Mouse (Mus musculus): ENCODE results near the gene Mat1a. TPM values are rescaled to one million over a fixed set of nuclear protein-coding genes. Genes with fewer than 3 reads are reported as not detected.

Mat1a gene
- 0.05 and 0.06 TPM in 2 replicates for polyA plus RNA-seq (2015; fragmentation: Nextera tagmentation; extraction: Ambion mirVana)

DNA sequence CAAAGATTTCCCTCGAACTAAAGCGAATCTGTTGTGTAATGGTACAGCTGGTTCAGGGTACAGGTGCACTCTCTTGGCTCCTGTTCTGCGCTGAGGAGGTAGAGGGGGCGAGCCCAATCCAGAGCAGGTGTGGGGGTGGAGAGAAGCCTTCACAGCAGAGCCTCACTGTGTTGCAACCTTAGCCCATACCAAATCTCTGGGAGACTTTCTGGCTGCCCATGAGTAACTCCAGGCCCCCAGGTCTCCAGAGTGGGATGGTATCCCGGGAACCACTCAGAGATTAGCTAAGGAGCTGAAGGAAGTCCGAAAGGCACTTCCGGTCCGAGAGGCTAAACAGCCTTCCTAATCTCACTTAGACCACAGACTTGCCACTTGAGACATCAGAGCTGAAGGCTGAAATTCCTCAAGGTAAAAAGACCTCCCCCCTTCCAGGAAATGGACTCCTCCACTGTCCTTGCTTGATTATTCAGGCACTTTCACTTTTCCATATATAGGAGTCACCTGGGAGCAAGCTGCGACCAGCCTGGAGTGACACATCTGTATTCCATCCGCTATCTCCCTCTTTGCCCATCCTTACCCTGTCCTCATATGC, at the start of gene Mat1a:
Gene Mat1a, plus strand, starts transcription at position 183 of the 592 bp plus-strand sequence.
- no peak for ATAC-seq (replicated peaks)
- no peaks in the 10 kb centered on the region for H3K9me3 ChIP-seq
- H3K4me1 ChIP-seq = no peaks in the 10 kb centered on the region
- no peak within 1 kb of the TSS for H3K27ac ChIP-seq
- 72% methylated on average over 10 of the region's 10 CpGs for WGBS
- no peak within 1 kb of the TSS for H3K4me3 ChIP-seq
- no peak within 1 kb of the TSS for H3K4me2 ChIP-seq
- H3K9ac ChIP-seq = no peak within 1 kb of the TSS
- no peaks in the 10 kb centered on the region for H3K36me3 ChIP-seq (replicated peaks)
- no peaks in the 10 kb centered on the region for H3K27me3 ChIP-seq (replicated peaks)

DNA sequence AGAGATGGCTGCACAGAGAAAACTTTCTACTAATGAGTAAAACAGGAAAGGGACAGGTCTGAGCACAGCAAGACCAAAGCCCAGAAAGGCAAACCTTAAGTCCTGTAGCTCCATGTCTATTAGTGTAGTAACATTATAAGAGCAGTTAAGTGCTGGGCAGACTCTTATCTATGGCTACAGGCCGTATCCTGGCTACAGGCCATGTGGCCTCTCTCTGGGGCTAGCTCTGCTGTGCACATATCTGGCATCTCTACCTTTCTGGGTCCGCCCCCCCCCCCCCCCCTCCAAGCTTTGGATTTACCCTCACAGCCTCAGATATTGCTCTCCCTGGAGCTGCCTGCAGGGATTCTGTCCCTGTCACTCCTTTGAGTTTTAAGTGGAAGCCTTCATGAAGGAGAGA, 39.7 kb upstream of the Mat1a start:
- WGBS = 55% methylated on average over 2 of the region's 2 CpGs
- no peak overlapping the region for H3K4me2 ChIP-seq
- H3K27ac ChIP-seq = no peak overlapping the region
- no peak overlapping the region for H3K4me3 ChIP-seq
- no peaks in the 10 kb centered on the region for H3K4me1 ChIP-seq
- H3K9me3 ChIP-seq = no peaks in the 10 kb centered on the region
- 0 out of 2 replicates have a peak, but pooled peaks have one; percentile 33 for ATAC-seq (replicated peaks)
- no peaks in the 10 kb centered on the region for H3K36me3 ChIP-seq (replicated peaks)
- H3K27me3 ChIP-seq (replicated peaks) = no peaks in the 10 kb centered on the region
- no peak overlapping the region for H3K9ac ChIP-seq

DNA sequence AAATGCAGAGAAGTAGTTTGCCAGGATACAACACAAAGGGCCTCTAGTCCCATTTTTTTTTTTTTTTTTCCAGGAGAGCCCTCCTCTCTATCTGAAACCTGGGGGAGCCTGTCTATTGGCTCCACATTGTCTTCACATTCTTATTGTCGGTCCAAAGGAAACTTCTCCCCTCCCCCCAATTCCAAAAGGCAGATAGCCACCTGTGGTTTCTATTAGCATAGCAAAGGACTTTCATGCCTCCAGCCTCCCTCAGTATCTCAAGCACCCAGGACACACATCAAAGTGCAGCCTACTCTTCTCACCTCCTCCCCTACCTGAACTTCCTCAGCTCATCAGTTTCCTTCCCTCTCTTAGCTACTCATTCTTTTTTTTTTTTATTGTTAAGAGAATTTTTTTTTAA, 38.4 kb upstream of the Mat1a start:
- WGBS = 13% methylated on average over 1 of the region's 1 CpGs
- H3K9ac ChIP-seq = no peak overlapping the region
- H3K27ac ChIP-seq = no peak overlapping the region
- no peak overlapping the region for H3K4me2 ChIP-seq
- H3K27me3 ChIP-seq (replicated peaks) = no peaks in the 10 kb centered on the region
- ATAC-seq (replicated peaks) = no peak
- no peaks in the 10 kb centered on the region for H3K4me1 ChIP-seq
- H3K9me3 ChIP-seq = no peaks in the 10 kb centered on the region
- H3K4me3 ChIP-seq = no peak overlapping the region
- H3K36me3 ChIP-seq (replicated peaks) = no peaks in the 10 kb centered on the region

DNA sequence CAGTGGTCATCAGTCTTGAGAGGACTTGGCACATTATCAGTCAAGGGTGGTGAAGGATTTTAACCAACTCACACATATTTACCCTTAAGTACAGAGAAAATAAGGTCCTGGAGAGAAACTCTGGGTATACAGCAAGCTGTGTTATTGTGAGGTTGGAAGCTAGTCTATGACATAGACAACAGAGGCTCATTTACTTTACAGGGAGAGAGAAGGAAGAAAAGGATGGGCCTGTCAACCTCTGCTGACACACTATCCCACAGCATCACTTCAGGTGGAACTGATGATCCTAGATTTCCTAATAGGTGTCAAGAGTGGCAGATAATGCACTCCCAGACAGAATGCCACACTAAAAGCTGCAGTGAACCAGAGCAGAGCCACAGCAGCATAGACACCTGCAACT, 35.7 kb upstream of the Mat1a start, which contains the start of gene Dydc2:
Gene Dydc2, minus strand, starts transcription at position 101 of the 400 bp plus-strand sequence.
- Histone ChIP-seq H3K9ac (no peak within 1 kb of the TSS), H3K27me3 (replicated peaks) (no peaks in the 10 kb centered on the region), H3K9me3 (no peaks in the 10 kb centered on the region), H3K4me1 (peaks cover 6% of the 10 kb centered on the region; the same call in 1 of the 2 replicates), H3K4me2 (no peak within 1 kb of the TSS), H3K27ac (no peak within 1 kb of the TSS), H3K4me3 (no peak within 1 kb of the TSS), H3K36me3 (replicated peaks) (no peaks in the 10 kb centered on the region)
- no peak for ATAC-seq (replicated peaks)

DNA sequence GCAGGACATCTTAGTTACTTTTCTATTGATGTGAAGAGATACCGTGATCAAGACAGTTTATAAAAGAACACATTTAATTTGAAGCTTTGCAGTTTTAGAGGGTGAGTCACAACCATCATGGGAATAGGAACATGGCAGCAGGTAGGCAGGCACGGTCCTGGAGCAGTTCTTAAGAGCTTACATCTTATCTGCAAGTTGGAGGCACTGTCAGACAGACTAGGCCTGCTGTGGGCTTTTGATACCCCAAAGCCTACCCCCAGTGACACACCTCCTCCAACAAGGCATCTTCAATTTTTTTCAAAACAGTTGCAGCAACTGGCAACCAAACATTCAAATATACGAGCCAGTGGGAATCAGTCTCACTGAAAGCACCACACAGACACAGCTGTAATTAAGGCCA, 34.5 kb upstream of the Mat1a start:
- Histone ChIP-seq H3K27me3 (replicated peaks) (no peaks in the 10 kb centered on the region), H3K9me3 (no peaks in the 10 kb centered on the region), H3K36me3 (replicated peaks) (no peaks in the 10 kb centered on the region), H3K9ac (no peak overlapping the region), H3K4me2 (no peak overlapping the region), H3K4me3 (no peak overlapping the region), H3K4me1 (peaks cover 6% of the 10 kb centered on the region; the same call in 1 of the 2 replicates), H3K27ac (no peak overlapping the region)
- 81% methylated on average over 3 of the region's 3 CpGs for WGBS
- ATAC-seq (replicated peaks) = no peak

DNA sequence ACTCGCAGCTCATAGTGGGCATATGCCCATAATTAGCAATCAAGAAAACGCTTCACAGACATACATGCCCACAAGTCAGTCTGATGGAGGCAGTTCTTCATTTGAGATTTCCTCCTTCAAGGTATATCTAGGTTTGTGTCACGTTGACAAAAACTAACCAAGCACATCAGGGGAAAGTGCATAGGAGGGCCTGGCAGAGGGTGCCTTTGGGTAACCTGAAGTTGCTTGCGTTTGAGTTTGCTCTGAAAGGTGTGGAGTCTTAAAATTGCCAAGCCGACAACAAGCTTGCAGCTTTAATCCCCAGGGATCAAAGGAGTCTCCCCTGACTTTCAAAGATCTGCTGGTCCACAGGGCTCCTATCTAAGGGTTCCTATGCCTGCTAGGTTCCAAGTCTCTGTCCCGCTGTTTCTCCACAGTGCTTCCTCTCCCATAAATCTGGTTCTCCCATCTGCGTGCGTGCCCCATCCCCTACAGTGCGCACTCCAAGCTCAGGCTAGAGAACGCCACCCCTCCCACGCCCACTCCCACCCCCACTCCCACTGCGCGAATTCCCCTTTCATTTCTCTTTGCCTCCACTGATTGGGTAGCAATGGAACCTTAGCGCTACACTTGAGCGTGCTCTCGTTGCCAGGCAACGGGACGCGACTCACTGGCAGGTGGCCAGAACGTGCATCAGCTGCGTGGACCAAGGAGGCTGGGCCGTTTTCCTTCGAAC, 32.4 kb upstream of the Mat1a start, which contains the start of gene Dydc1:
Gene Dydc1, plus strand, starts transcription at position 683 of the 715 bp plus-strand sequence.
- no peak within 1 kb of the TSS for H3K27ac ChIP-seq

DNA sequence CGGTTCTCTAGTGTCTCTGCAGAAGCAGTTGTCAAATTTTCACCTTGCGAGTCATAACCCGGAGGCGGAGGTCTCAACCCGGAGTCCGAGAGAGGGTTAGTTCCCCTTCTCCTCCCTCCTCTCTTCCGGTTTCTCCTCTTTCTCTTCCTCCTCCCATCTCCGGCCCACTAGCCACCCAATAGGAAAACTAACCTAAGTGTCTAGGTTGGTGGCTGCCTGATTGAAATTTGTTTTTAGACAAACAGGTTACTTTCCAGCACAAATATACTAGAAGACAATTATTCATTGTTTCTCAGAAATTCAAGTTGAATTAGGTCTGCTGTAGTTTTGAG, 31.9 kb upstream of the Mat1a start:
- WGBS = 1% methylated on average over 8 of the region's 8 CpGs

More for the DNA sequence above, 32.4 kb upstream of the Mat1a start, which contains the start of gene Dydc1:
- Histone ChIP-seq H3K36me3 (replicated peaks) (no peaks in the 10 kb centered on the region), H3K4me3 (peak within 1 kb of the TSS; percentile 45), H3K4me1 (peaks cover 6% of the 10 kb centered on the region; the same call in 1 of the 2 replicates), H3K9ac (peak within 1 kb of the TSS; percentile 38), H3K27me3 (replicated peaks) (no peaks in the 10 kb centered on the region), H3K4me2 (peak within 1 kb of the TSS; percentile 84), H3K9me3 (no peaks in the 10 kb centered on the region)
- 12% methylated on average over 23 of the region's 23 CpGs for WGBS
- peak; percentile 96 for ATAC-seq (replicated peaks)

DNA sequence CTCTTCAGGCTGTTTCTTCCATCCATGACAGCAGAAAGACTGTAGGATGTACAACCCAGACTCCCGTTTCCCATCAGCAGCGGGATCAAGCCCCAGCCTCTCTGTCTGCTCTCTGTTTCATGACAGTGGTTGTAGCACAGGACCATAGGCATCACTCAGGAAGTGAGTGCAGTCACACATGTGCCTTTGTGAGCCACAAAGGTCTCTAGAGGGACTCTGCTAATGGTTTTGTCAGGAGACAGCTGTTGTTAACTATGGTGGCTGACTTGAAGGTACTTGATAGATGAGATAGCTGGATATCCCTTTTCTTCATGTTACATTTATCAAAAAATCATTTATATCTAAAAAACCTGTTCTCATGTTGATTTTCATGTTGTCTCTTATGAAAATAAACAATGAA, 22.4 kb upstream of the Mat1a start:
- H3K27me3 ChIP-seq (replicated peaks) = no peaks in the 10 kb centered on the region
- no peaks in the 10 kb centered on the region for H3K4me1 ChIP-seq
- no peaks in the 10 kb centered on the region for H3K9me3 ChIP-seq
- no peak overlapping the region for H3K4me3 ChIP-seq
- no peak overlapping the region for H3K9ac ChIP-seq
- no peaks in the 10 kb centered on the region for H3K36me3 ChIP-seq (replicated peaks)
- no peak for ATAC-seq (replicated peaks)
- no peak overlapping the region for H3K27ac ChIP-seq
- WGBS = 89% methylated on average over 2 of the region's 2 CpGs
- no peak overlapping the region for H3K4me2 ChIP-seq

More for the DNA sequence above, 31.9 kb upstream of the Mat1a start:
- Histone ChIP-seq H3K9me3 (no peaks in the 10 kb centered on the region), H3K4me1 (peaks cover 6% of the 10 kb centered on the region; the same call in 1 of the 2 replicates), H3K4me3 (peak overlapping the region; percentile 45), H3K36me3 (replicated peaks) (no peaks in the 10 kb centered on the region), H3K9ac (peak overlapping the region; percentile 38), H3K27me3 (replicated peaks) (no peaks in the 10 kb centered on the region), H3K4me2 (peak overlapping the region; percentile 84), H3K27ac (no peak overlapping the region)
- no peak for ATAC-seq (replicated peaks)

DNA sequence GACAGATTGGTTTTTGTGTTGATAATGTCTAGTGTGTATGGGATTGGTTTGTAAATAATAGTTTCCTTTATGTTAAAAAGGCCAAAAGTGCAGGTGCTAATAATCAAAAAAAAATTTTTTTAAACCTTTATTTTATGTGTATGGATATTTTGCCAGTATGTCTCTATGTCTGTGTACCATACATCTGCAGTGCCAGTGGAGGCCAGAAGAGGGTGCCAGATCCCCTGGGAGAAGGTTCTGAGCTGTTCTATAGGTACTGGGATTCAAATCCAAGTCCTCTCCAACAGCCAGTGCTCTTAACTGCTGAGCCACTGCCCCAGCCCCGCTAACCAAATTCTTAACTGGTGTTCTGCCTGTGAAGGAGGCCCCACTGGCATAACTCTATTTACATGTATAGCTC, 17.3 kb upstream of the Mat1a start:
- Histone ChIP-seq H3K27ac (no peak overlapping the region), H3K27me3 (replicated peaks) (no peaks in the 10 kb centered on the region), H3K9me3 (no peaks in the 10 kb centered on the region), H3K4me2 (no peak overlapping the region), H3K4me1 (no peaks in the 10 kb centered on the region), H3K36me3 (replicated peaks) (no peaks in the 10 kb centered on the region), H3K9ac (no peak overlapping the region), H3K4me3 (no peak overlapping the region)
- no peak for ATAC-seq (replicated peaks)
- WGBS = 89% methylated on average over 1 of the region's 1 CpGs

DNA sequence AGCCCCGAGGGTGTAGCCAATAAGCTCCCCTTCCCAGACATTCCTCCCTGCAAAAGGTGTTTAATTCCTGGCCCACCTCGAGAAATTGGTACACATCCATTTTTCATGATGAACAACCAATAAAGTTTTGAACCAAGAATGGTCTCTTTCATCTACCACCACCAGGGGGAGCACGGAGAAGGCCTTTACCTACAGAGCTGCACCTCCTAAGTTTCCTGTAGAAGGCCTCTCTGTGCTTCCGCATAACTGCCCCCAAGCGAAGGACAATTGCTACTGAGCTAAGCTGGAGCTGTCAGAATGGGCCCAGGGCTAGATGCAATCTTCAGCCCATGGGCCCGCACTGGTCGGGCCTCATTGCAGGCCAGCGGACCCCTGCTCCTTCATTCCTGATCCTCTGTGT, 14.1 kb upstream of the Mat1a start:
- no peaks in the 10 kb centered on the region for H3K27me3 ChIP-seq (replicated peaks)
- H3K9ac ChIP-seq = no peak overlapping the region
- no peak for ATAC-seq (replicated peaks)
- H3K9me3 ChIP-seq = no peaks in the 10 kb centered on the region
- no peak overlapping the region for H3K4me2 ChIP-seq
- no peaks in the 10 kb centered on the region for H3K4me1 ChIP-seq
- 47% methylated on average over 8 of the region's 8 CpGs for WGBS
- H3K36me3 ChIP-seq (replicated peaks) = no peaks in the 10 kb centered on the region
- no peak overlapping the region for H3K27ac ChIP-seq
- no peak overlapping the region for H3K4me3 ChIP-seq

DNA sequence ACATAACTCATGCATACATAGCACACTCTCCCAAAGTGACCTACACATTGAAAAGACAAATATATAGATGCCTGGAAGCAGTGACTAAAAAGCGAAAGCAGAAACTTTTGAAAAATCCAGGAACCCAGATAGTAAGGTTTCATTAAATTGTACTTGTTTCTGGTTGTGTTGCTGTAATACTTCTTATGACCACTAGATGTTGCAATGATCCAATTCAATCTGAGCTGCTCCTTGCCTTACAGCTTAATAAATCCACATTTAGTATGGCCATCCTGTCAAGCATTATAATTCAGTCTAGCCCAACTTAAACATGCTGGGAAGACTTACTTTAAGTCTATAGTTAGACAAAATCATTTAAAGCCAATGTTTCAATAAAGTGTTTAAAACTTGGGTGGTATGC, 10.7 kb upstream of the Mat1a start:
- Histone ChIP-seq H3K36me3 (replicated peaks) (no peaks in the 10 kb centered on the region), H3K27ac (no peak overlapping the region), H3K4me3 (no peak overlapping the region), H3K9me3 (no peaks in the 10 kb centered on the region), H3K27me3 (replicated peaks) (no peaks in the 10 kb centered on the region), H3K9ac (no peak overlapping the region), H3K4me2 (no peak overlapping the region), H3K4me1 (no peaks in the 10 kb centered on the region)
- WGBS = 57% methylated on average over 1 of the region's 1 CpGs
- no peak for ATAC-seq (replicated peaks)

DNA sequence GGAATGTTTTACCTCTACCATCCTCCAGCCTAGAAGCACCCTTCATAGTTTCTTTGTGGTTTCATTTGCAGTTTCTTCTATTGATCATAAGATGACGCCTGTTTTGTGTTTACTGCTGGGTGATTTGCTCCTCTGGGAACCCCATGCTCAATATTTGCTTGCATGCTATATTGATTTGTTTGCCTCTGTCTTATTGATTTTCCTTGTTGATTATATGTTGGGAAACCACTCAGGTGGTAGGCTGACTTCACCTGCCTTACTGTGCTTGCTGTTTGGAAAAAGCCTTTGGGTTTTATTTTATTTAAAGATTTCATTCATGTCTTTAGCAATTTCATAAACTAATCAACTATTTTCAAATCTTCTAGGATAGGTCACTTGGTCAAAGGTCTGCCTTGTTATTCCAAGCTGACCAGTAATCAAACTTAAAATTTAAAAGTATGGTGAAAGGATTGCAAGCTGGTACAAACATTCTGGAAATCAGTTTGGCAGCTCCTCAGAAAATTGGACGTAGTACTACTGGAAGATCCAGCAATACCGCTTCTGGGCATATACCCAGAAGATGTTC, 8.5 kb upstream of the Mat1a start:
- Histone ChIP-seq H3K36me3 (replicated peaks) (no peaks in the 10 kb centered on the region), H3K4me1 (no peaks in the 10 kb centered on the region), H3K9ac (no peak overlapping the region), H3K27ac (no peak overlapping the region), H3K4me2 (no peak overlapping the region), H3K4me3 (no peak overlapping the region), H3K9me3 (no peaks in the 10 kb centered on the region), H3K27me3 (replicated peaks) (no peaks in the 10 kb centered on the region)
- WGBS = 87% methylated on average over 3 of the region's 3 CpGs
- no peak for ATAC-seq (replicated peaks)

All from midbrain, embryonic 15.5 days (tissue).